Mouse (Mus musculus): ENCODE results near the gene Zbtb20. TPM values are rescaled to one million over a fixed set of nuclear protein-coding genes. Genes with fewer than 3 reads are reported as not detected.

Gene Zbtb20
- 10 to 100 TPM; 18.4 to 25.0 TPM for total RNA-seq (2023)

GRCm38 (mm10) chr16:42875852-42875980 is at the start of gene Zbtb20:
Gene Zbtb20, plus strand, starts transcription at chr16:42875881.

GRCm38 (mm10) chr16:43663978-43664579 is 788.4 kb downstream of the Zbtb20 start, which contains the start of gene Tigit:
Gene Tigit, minus strand, starts transcription at chr16:43664146.

Measured in neutrophil, adult 83 days (primary cell).